Mouse (Mus musculus): ENCODE results near the gene Zfp322a.

Gene Zfp322a

GRCm38 (mm10) chr13:23312909-23313669 lies 55.9 kb downstream of the Zfp322a start:
- peak in 1 of 2 experiments; percentile 12 for DNase-seq

- no peak for DNase-seq
These were observed 59.0 kb downstream of the Zfp322a start for GRCm38 (mm10) chr13:23310036-23310435.

- peak; percentile 17 to 29 for DNase-seq
These were observed 59.5 kb downstream of the Zfp322a start for GRCm38 (mm10) chr13:23309495-23310011.

- peak; percentile 17 to 27 for DNase-seq
These were observed 60.2 kb downstream of the Zfp322a start for GRCm38 (mm10) chr13:23308639-23309307.

- peak; percentile 24 to 26 for DNase-seq
These were observed 61.8 kb downstream of the Zfp322a start for GRCm38 (mm10) chr13:23307069-23307814.

GRCm38 (mm10) chr13:23306707-23307068 lies 62.3 kb downstream of the Zfp322a start:
- DNase-seq, result no peak
